Mouse (Mus musculus) cerebellum, adult 8-10 months (tissue): ENCODE results near the gene Ptpn13.
A peak's percentile ranks its signal among the peaks of the same experiment; 100 is the strongest.

Experiments
- DNase-seq: peaks from one replicate; pipeline ENCODE4 v3.0.0; 2022

The Ptpn13 gene

DNA sequence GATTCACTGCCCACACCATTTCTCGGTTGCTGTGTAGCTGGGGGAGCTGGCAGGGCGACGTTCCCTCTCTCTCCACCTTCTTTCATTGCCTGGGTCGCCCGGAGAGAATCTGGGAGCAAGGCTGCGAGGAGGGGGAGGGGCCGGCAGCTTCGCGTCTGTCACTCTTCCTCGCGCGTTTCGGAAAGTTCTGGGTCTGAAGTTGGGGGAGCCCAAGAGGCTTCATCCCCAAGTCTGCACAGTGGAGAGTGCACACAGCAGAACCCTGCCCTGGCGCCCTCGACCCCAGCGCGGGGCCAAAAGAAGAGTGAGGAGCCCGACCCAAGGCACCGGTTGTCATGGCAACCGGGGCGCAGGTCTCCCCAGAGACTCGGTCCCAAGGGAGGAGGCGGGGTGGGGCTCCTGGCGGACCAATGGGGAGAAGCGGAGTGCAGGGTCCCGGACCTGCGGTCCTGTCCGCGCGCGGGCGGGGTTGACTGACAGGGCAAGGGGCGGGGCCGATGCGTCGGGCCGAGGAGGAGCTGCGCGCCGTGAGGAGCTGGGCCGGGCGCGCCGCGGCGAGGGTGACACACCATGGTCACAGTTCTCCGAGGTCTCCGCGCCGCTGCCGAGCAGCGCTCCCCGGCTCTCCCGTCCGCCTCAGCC lies at the start of gene Ptpn13:
TSS of gene Ptpn13 (plus strand) at position 515 of the 642 bp plus-strand sequence.
- peak; percentile 56 for DNase-seq

DNA sequence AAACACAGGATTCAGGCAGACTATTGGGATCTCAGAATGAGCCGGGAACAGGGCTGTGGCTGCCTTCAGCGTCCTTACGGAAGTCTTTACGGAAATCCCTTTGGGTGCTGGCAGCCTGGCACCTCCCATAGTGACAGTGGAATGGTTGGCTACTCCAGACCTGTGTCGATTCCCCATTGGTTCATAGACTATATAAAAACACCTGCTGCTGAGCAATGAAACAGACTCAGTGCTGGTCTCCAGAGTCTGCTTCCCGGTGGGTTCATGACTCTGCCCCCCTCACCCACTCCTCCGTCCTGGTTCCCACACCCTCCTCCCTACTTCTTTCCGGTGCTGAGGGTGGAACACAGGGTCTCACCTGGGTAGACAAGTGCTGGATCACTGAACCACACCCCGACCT lies 49.8 kb upstream of the Ptpn13 start:
- DNase-seq: no peak

DNA sequence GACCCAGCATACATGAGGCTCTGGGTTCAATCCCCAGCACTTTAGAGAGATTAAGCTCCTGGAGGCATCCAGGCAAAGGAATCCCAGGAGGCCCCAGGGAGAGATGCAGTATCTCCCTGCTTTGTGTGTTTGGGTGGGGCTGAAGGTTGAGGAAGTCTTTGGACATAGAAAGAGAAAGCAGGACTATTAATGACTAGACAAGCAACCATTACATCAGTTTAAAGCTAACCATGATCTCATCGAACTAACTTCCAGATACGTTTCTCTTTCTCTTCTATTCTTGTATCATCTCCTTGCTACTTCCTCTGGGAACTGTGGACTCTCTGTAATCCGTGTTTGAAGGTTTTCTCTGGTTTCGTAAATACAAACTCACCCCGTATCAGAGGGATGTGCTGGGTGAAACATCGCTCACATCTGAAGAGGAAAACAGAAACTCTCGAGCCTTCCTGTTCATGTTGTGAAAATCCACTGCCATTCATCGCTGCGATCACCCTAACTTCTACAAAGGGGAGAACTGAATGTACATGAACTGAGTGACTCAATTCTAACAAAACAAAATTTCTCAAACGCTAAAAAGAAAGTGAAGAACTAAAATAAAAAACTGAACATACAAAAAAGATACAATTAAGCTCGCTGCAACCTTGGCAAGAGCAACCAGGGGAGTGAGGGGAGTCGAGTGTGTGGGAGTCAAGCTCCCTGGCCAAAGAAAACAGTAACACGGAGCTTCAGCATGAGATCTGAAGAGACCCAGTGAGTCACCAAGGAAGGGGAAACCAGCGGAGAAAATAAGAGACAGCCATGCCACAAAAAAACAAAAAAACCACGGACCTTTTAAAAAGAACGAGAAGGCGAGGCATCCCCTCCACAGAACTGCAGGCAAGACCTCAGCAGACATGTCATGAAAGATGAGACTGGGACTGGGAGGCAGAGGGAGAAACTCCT lies 48.4 kb upstream of the Ptpn13 start:
- no peak for DNase-seq

DNA sequence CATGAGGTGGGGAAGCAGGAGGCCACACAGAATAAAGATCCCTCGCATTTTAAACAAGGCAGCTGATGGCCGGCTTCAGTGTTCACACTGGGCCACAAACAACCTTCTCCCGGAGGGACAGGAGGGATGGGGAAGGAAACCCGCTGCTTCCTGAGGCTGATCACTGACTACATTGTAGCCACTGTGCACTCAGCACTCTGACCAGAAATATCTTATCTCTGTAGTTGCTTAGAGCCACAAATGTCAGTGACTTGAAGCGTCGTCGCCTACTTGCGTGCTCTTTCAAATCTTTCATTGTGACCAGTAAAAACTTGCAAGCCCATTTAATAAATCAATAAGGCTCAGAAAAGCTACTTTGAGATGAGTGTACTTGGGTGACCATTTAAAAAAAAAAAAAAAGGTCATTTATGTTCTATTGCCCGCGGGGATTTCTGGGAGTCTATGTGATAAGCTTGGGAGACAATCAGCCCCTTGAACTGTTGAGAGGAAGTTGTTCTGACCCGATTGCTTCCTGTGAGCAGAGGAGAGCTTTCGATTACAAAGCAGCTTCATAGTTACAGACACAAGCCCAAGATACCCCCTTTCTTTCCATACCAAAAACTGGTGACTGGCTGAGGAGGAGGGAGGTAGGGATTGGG lies 47.4 kb upstream of the Ptpn13 start:
- no peak for DNase-seq

DNA sequence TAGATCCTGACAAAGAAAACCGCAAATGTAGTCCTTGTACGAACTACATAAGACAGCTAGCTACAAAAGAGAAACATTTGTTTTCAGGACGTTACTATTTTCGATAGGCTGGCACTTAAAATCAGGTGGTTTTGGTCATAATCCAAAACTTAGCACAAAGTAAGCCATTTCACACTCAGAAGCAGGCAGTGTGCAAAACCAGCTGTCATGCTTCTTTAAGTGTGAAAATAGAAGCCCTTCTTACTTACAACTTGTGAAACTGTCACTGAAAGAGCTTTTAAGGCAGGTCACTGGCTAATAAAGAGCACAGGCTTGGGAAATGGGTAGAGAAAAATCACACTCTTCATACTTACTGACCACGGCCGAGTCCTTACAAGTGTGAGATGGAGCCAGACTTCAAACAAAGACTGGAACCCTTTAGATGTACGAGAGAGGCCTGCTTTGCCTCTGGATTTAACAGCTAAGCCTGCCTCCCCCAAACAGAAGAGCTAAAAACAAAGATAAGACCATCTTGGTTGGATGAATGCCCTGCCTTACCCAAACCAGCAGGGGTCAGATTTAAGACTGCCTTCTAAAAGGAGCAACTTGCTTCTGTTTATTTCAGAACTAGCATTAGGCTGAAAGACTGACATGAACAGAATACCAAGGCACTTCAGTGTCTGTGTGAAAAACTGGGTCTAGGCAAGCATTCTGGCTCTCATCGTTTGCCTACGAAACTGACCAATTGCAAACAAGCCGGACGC lies 44.0 kb upstream of the Ptpn13 start:
- no peak for DNase-seq

DNA sequence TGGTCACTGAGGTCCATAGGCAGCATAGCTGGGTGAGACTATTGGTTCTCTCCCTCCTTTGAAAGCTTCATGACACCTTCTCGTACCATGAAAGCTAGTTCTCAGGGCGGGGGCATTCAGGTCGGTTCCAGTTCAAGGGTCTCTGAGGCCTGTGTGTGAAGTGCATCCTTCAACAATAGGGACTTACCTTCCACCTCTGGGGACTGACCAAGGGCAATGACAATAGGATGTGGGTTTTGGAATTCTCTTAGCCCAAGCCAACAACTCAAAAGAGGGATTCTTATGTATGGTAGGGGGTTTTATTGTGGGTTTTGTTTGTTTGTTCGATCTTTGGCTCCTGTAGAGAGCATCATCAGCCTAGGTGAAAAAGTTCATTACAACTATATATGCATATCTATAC lies 42.0 kb upstream of the Ptpn13 start:
- DNase-seq: no peak

DNA sequence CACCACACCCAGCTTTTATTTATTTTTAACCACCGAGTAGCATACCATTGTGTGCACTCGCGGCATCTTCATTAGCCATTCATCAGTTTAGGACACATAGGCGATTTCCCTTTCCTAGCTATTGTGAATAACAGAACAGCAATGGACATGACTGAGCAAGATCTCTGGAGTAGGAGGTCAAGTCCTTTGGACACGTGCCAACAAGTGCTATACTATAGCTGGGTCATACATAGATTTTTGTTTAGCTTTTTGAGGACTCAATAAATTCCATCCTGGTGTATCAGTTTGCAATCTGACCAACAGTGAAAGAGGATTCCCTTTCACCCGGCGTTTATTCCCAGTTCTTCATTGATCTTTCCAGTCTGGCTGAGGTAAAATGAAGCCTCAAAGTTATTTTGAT lies 41.0 kb upstream of the Ptpn13 start:
- DNase-seq: no peak

DNA sequence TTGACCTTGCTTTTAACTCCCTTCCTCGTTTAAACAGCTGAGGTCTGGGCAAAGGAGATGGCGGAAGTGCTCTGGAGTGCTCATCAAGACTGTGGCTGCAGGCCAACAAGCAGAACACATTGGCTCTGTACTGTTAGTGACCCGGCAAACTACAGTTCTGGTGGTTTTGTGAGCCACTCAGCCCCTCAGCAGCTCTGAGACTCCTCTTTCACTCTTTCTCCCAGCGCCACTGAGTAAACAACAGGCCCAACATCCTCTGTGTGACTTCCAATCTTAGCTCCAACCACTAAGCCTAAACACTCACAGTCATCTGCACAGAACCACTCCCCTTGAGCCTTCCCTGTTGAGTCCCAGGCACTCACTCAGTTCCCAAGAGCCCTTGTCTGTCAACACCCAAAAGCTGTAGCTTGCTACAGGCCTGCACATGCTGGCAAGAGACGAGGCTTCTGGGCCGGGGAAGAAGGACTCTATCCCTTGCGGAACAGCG lies 37.4 kb upstream of the Ptpn13 start:
- DNase-seq: no peak

DNA sequence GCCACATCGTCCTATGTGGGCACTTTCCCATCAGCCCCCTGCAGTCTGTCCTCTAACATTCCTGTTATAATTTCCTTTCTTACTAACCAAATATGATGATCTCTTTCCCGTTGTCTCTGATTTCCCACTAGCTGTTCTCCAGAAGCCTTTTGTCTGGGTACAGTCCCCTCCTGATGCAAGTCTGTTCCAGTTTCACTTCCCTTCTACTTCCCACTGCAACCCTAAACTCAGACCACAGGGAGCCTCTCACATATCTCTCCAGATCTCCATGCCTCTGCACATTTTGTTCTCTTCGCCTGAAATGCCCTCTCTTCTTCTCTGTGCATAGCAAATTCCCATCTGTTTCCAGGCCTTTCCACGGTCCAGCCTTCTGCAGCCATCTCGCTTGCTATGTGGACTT lies 35.6 kb upstream of the Ptpn13 start:
- no peak for DNase-seq

DNA sequence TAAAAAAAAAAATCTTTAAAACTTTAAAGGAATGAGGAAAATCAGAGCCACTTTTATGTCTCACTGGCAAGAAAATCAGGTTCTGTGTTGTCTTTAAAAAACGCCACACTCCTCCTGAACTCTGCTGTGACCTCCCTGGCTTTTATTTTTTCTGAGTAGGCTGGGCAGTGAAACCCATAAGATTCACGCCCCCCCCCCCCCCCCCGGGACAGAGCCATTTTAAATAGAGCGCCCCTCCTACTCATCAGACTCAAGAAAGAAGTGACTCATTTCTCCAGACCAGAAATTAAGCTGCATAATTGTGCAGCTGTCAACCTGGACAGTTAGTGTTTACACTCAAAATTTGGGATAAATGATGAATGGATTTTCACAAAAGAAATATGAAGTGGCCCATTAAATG lies 31.8 kb upstream of the Ptpn13 start:
- DNase-seq: no peak

DNA sequence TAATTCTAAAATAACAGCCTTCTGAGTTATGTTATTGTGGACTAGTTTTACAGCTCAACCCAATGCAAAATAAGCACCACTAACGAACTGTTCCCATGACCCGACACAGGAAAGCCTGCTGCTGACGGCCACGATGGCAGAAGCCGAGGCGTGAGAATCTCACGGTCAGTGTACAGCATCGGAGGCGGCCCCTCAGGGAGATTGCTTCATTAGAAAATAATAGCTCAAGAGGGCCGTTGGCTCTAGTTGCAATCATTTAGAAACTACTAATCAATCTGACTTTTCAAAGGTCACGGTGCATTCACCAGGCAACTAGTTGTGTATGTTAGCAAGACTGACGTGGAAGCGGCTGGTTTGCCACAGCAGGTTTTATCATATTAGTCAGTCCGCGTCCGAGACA lies 31.2 kb upstream of the Ptpn13 start:
- DNase-seq: no peak

DNA sequence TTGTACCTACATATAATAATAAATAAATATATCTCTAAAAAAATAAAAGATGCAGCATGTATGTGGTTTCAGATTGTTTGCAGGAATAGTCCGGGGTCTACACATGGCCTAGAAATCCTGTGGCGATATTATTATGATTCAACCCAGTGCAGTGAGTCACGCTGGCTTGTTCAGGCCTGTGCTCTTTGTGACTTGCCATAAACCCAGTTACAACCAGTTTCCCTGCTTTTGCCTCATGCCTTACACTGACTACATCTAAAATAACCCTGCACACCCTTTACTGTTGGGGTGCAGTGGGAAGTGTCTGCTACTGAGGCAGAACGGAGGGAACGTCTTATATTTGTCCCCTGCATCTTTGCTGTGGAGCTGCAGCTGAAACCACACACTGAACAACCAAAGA lies 29.3 kb upstream of the Ptpn13 start:
- DNase-seq: no peak

DNA sequence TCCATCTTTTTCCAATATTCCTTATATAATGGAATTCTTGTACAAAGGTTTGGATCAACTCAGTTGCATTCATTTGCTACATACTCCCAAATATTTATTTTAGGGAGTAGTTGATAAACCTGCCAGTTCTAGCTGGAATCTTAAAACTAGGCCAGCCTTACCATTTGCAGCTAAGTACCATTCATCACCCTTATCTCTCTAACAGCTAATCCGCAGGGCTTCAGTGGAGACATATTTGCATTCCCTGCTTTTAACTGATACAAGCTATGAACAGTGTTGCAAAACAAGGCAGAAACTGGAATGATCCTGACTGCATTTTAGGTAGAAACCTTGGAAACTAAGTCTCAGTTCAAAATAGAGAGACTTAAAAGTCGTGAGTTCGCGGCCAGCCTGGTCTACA lies 27.6 kb upstream of the Ptpn13 start:
- no peak for DNase-seq

DNA sequence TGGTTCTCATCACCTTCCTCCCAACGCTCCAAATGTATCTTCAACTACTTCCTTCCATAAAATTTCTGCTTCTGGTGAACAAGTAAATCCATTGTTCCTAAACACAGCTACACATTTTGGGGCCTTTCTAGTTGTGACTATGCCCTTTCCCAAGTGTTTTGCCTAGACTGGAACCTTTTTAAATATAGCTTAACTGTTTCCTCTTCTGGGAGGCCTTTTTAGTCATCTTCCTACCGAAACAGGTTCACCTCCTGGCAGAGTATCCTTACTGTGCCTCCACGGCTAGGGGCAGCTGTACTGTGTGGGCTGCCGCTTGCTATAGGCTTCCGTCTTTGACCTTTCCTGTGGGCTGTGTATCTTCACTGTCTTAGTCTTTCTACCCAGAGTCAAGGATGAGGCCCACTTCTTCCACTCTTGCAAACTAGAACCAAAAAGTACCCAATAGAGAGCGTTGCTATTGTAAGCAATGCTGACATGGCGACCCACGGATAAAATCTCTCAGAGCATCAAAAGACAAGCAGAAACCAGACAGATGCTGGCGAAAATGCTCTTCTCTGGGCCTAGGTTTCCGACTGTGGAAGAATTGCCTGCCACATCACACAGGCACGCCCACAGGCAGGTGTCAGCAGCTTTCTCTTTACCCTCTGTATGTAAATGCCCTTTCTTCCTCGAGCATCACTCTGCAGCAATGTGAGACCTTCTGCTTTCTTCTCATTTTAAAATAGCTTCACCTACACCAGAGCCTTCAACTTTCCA lies 20.6 kb upstream of the Ptpn13 start:
- no peak for DNase-seq

DNA sequence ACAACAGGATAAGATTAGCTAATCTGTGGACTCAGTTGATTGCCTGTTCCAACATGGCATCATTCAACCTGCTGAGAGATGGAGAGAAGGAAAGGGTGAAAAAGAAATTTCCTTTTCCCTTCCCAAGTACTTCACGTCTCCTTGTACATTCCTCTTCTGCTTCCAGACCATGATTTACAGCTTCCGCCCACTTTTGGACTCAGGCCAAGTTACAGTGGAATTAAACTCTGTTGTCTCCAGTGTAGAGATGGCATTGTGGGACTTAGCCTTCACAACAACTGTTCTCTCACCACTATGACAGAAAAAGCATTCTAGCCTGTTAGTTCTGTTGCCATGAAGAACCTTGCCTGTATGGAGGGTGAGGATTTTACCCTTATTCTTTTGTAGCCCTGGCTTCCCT lies 19.1 kb upstream of the Ptpn13 start:
- DNase-seq: no peak

DNA sequence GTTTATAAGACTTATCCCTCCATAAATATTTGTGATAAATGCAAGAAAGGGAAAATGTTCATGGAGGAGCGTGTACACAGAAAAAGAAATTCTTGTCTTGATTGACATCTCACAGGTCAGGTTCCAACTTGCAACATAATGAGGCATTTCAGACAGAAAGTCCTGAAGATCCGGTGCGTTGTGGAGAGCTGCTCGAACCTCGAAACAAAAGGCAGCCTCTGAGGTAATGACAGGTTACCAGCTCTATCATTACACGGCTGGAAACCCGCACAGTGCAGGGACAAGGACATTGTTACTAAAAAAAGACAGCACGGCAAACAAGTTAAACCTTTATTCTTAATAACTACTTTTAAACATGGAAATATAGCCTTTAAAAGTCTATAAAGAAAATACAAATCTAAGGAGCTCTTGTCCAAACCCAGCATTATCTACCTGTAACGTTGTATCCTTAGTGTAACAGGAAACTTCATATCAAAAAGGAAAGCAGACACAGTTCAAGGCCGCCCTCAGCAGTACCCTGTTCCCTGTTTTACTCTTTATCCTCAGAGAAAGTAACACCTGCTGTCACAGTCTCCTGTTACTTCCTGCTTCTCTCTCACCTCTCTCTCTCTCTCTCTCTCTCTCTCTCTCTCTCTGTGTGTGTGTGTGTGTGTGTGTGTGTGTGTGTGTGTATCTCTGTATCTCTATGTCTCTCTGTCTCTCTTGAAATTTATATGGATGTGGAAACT lies 12.8 kb upstream of the Ptpn13 start:
- DNase-seq: no peak

DNA sequence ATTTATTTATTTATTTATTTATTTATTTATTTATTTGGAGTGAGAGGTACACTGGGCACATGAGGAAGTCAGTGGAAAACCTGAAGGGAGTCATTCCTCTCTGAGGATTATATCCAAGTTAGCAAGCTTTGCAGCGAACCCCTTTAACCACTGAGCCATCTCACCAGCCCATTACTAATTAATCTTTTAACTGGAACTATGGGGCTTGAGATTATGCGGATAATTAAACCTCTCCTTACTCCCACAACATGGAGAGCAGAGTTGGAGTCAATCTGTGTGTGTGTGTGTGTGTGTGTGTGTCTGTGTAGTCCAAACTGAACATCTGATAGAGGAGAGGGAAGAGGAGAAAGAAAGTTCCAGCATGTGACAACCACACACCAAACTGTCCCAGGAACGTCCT lies 10.4 kb upstream of the Ptpn13 start:
- DNase-seq: no peak

DNA sequence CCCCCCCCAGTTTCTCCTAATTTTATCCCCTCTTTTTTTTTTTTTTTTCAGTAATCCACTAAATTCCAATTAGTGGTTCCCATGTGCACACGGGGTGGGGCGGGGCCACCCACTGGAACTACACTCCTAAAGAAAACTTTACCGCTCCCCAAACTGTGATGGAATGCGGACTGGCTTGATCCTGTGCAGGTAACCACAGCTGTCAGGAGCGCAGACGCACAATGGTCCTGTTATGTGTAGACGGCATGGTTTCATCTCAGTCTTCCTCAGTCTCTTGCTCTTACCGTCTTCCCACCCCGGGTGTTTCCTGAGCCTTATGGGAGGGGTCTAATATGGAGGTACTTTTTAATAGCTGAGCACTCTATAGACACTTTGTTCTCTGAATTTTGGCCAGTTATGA lies 7.0 kb upstream of the Ptpn13 start:
- no peak for DNase-seq

DNA sequence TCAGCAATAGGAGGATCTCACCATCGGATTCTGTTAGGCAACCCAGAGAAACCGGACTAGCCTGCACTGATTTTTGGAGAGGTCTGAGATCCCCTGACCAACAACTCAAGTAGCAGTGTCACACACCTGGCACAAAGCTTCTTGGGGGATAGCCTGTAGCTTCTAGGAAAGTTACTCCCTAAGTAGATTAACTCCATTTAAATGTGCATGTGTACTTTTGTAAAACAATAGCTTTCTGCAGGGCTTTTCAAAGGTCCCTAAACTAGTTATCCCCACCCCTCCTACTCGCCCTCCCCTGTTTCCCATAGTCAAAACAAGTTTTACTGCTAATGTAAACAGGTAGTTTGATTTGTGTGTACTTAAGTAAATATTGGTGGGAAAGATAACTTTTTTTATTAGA lies 6.1 kb upstream of the Ptpn13 start:
- no peak for DNase-seq

DNA sequence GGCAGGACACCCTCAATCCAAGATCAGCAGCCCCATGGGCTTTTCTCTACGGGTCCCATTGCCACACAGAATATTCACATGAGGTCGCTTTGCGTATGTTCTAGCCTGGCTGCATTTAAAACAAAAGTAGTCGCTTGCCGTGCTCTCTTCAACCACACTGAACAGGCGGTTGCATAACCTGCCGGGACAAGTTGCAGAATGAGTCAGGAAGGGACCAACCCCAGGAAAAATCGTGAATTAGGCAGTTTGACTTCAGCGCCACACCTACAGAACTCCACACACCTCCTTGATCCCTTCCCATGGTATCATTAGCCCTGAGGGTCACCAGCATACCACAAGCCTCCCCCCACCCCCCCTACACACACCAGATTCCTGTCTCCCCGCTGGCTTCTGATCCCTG lies 4.4 kb upstream of the Ptpn13 start:
- no peak for DNase-seq

DNA sequence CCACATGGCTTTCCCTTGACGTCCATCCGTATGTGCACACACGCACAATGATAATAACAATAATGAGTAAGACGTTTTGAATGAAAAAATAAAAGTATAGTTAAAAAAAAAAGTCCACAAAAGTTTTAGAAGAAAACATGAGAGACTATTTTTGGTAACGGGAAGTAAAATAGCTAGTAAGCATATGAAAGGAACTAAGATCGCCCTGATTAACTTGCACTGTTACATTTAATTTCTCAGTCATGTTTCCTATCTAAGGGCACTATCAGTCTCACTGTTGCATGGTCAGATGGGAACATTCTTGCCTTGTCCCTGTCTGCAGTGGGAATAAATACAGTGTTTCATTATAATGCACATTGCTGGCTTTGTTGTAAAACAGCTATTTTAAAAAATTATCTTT lies 2.4 kb upstream of the Ptpn13 start:
- no peak for DNase-seq
